Mouse (Mus musculus): ENCODE measurements around the gene Dock8.

The Dock8 gene

GRCm38 (mm10) chr19:24999201-24999886, at the start of gene Dock8:
Gene Dock8 (plus strand): TSS chr19:24999534.
- peak; percentile 83 for DNase-seq

GRCm38 (mm10) chr19:24958531-24958930, 40.8 kb upstream of the Dock8 start:
- DNase-seq = peak; percentile 59

- DNase-seq = peak; percentile 98
Measured at GRCm38 (mm10) chr19:24961172-24961962, 38.0 kb upstream of the Dock8 start, which contains the start of gene Cbwd1. Gene Cbwd1 (minus strand): TSS chr19:24961610.

GRCm38 (mm10) chr19:24966203-24966602, 33.1 kb upstream of the Dock8 start:
- no peak for DNase-seq

GRCm38 (mm10) chr19:24966941-24967340, 32.4 kb upstream of the Dock8 start:
- DNase-seq = no peak

GRCm38 (mm10) chr19:24971307-24971706, 28.0 kb upstream of the Dock8 start:
- DNase-seq = no peak

- DNase-seq = no peak
Measured at GRCm38 (mm10) chr19:24972701-24973390, 26.5 kb upstream of the Dock8 start.

GRCm38 (mm10) chr19:24977991-24978390, 21.3 kb upstream of the Dock8 start:
- DNase-seq = no peak

- no peak for DNase-seq
Measured at GRCm38 (mm10) chr19:24978852-24979842, 20.2 kb upstream of the Dock8 start.

GRCm38 (mm10) chr19:24981294-24981693, 18.0 kb upstream of the Dock8 start:
- no peak for DNase-seq

- DNase-seq = no peak
Measured at GRCm38 (mm10) chr19:24983050-24983449, 16.3 kb upstream of the Dock8 start.

GRCm38 (mm10) chr19:24983857-24984498, 15.4 kb upstream of the Dock8 start:
- no peak for DNase-seq

GRCm38 (mm10) chr19:24985045-24985444, 14.3 kb upstream of the Dock8 start:
- no peak for DNase-seq

GRCm38 (mm10) chr19:24987355-24987754, 12.0 kb upstream of the Dock8 start:
- DNase-seq = no peak

- DNase-seq = no peak
Measured at GRCm38 (mm10) chr19:24988831-24989230, 10.5 kb upstream of the Dock8 start.

- peak; percentile 70 for DNase-seq
Measured at GRCm38 (mm10) chr19:24990138-24990822, 9.1 kb upstream of the Dock8 start.

- DNase-seq = peak; percentile 31
Measured at GRCm38 (mm10) chr19:24993526-24993925, 5.8 kb upstream of the Dock8 start.

- DNase-seq = no peak
Measured at GRCm38 (mm10) chr19:24994900-24995299, 4.4 kb upstream of the Dock8 start.

GRCm38 (mm10) chr19:24996815-24997704, 2.3 kb upstream of the Dock8 start:
- DNase-seq = no peak

GRCm38 (mm10) chr19:24998561-24998960, 773 bp upstream of the Dock8 start:
- DNase-seq = no peak

Data from thymus, postnatal 14 days (tissue).